Mouse (Mus musculus) c-Kit-positive CD71-negative TER-119-negative erythroid progenitor cells, embryonic 14.5 days (primary cell): ENCODE measurements around the gene Elmo1.

ENCODE experiments used
- DNase-seq: peaks from one replicate; pipeline ENCODE4 v3.0.0-alpha.2; 2013; ENCODE audit warnings: low read depth

The Elmo1 gene

DNA sequence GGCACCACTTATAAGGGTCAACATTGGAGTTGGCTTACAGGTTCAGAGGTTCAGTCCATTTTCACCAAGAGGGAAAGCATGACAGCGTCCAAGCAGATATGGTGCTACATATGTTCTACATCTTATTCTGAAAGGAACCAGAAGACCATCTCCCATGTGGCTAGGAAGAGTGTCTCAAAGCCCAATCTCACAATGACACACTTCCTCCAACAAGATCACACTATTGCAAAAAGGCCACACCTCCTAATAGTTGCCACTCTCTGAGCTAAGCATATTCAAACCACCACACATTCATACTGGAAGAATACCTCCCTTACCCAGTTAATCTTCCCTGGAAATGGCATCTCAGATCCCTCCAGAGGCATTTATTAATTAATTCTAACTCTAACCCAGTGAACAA lies 66.7 kb downstream of the Elmo1 start:
- DNase-seq: no peak

GRCm38 (mm10) chr13:20157529-20157928 lies 67.1 kb downstream of the Elmo1 start:
- DNase-seq: no peak

GRCm38 (mm10) chr13:20163339-20163954 lies 73.1 kb downstream of the Elmo1 start:
- no peak for DNase-seq

DNA sequence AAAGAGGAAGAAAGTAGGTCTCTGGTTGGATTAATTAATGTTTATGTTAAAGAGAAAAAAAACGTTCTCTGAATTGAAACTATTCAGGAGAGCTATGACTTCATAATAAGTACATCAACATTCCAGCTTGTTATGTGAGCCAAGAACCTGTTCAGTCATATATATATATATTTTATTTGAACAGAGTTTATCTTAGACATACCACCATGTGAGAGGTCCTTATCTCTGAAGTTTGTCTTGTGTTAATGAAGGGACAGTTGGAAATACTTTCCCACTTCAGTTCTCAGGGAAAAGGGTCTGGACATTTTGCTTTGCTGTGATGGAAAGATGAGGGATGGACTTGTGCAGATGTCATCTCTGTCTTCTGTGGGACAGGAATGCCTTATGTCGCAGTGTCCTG lies 74.4 kb downstream of the Elmo1 start:
- no peak for DNase-seq

- DNase-seq: no peak
These were observed 83.7 kb downstream of the Elmo1 start for GRCm38 (mm10) chr13:20173987-20174654.

DNA sequence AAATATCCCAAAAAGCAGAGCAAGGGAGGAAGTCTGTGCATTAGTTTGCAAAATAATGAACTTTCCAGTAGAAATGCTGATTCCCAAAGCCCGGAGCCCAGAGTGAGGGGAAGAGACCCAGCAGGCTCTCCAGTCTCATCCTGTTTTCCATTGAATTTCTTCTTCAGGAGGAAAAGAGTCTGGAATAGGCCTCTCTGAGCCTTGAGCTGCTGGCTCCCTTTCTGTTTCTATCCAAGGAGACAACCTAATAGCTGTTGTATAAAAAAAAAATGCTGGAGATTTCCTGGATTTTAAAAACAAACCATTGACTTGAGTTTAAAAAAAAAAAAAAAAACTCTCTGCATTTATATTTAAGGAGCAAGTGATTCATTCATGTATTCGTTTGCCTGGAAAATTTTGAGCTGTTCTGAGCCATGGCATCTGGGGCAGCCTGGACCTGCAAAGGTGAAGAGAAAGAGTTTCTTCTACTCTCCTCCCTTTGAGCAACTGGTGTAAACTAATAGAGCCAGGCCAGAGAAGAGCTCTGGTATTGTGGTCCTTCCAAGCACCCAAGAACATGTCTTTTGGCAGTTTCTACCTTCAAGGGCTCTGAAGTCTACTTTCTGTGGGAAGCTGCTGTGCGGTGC lies 84.4 kb downstream of the Elmo1 start:
- DNase-seq: no peak

GRCm38 (mm10) chr13:20180738-20181137 lies 90.3 kb downstream of the Elmo1 start:
- no peak for DNase-seq

DNA sequence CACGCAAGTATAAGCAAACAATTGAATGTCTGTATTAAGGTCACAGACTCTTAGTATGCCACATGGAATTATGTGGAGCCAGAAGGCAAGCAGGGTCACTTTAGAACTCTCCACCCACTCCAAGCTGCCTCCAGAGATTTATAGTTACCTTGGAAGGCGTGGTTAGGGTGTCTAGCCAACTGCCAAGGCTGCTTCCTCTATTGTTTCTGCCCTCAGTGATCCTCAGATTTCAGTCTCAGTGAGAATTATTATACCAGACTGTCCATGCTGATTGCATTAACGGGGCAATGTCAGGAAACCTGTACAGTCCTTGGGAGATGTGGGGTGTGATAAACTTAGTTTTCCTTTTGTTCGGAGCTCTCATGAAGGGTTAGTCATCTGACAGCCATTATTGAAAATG lies 90.9 kb downstream of the Elmo1 start:
- no peak for DNase-seq

- DNase-seq: no peak
These were observed 91.9 kb downstream of the Elmo1 start for GRCm38 (mm10) chr13:20182239-20182825.

GRCm38 (mm10) chr13:20183512-20184238 lies 93.3 kb downstream of the Elmo1 start:
- peak; percentile 42 for DNase-seq

DNA sequence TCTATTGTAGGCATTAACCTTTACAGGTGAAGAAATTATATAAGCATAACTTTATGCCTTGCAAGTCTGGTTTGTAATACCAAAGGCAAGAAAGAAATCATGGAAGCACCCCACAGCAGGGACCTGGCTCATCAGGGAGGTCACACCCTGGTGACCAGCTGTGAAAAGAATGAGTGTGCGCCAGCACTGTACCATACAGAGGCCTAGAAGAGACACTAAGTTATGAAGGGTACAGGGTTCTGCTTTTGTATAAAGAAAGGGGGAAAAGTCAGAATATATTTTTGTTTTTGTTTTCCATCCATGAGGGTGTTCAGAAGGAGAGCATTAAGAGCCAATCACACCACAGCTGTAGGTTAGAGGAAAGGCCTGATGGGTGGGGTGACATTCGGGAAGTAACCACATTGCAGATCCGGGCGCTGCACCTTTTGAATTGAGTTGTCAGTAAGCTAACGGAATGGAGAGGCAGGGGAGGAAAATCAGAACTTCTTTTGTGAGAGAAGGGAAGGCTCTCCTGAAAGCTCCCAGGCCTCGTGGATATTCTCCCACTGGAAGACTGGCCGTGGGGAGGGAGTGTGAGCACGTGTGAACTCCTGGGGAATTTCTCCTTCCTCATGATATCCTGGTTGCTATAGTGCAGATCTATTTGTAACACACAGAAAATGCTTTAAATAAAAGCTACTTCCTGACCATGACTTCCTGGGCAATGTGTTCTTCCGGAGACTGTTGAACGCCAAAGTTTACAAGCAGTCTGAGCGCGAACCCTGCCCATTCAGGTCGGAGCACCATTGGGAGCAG lies 94.0 kb downstream of the Elmo1 start:
- DNase-seq: peak; percentile 29

DNA sequence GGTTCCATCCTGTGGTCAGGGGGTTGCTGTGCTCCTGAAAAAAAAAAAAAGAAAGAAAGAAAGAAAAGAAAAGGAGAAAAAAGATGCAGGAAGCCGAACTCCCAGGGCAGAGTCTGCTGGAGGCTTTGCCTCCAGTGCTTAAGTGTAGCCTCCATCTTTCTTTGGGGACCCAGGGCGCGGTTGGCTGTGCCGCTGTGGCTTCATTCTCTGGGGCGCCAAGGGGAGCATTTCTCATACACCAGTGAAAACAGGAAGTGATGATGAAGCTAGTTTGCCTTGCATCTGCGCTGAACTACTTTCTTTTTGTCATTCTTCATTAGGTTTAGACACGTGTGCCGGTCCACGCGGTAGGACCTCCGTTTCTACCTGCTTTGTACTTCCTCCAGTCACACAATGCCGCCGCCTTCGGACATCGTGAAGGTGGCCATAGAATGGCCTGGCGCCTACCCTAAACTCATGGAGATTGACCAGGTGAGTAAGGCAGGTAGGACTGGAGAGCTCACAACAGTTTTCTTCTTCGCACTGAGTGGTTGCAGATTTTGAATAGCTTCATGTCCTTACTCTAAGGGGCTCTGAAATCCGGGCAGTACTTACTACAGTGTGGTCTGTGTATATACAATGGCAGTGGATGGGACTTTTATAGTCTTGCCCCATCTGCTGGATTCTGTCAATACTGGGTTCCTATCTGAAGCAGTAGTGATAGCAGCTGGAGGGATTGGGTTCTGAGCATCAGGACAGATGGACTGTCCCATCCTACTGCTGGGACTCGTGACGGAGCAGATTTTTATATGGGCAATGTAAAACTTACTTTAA lies 94.8 kb downstream of the Elmo1 start:
- DNase-seq: peak; percentile 67

GRCm38 (mm10) chr13:20185847-20186213 lies 95.4 kb downstream of the Elmo1 start:
- DNase-seq: no peak

GRCm38 (mm10) chr13:20187647-20188046 lies 97.3 kb downstream of the Elmo1 start:
- no peak for DNase-seq

- no peak for DNase-seq
These were observed 101.7 kb downstream of the Elmo1 start for GRCm38 (mm10) chr13:20192009-20192584.

DNA sequence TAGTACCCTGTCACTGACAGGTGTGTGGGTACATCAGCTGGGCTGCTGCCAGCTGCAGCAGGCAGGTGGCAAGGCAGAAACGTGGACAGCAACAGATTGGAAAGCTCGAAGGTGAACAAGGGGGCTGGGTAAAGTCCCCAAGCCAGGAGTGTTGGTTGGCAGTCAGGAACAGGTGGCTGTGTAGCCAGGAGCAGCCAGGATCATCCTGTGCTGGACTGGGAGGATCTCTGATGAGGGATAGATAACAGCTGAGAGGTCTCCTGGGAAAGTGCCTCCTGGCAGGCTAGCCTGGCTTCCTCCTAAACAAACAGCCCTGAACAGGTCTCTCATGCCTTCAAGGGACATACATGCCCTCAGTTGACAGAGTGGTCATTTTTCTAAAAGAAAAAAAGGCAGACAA lies 110.2 kb downstream of the Elmo1 start:
- DNase-seq: no peak

DNA sequence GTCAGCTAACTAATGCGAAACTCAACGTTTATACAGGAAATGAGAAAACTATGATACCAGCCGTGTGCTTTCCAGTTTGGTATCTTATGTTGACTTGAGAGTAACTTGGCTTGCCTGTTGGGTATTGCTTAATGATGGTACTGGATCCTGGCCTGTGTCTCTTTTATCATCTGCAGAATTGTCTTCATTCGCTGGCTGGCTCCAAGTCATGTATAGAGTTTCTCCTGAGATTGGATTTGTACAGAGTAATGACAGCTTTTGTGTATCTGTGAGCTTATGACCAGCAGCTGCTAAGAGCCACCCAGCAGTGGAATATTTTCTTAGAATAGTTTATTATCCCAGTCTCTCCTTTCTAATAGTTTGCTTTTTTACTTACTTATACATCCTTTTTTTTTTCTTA lies 112.2 kb downstream of the Elmo1 start:
- DNase-seq: no peak

DNA sequence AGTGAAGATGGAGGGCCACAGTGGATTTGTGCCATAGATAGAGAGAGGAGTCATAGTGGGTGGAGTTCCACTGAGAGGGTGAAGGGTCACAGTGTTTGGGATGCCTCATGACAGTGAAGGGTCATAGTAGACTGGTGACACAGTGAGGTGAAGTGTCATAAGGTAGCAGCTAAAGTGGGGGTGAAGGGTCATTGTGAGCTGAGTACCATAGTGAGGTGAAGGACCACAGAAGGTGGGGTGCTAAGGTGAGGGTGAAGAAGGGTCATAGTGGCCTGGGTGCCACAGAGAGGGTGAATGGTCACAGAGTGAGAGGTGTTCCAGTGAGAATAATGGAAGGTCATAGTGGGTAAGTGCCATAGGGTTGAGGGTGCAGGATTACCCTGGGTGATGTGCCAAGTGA lies 113.8 kb downstream of the Elmo1 start:
- no peak for DNase-seq

DNA sequence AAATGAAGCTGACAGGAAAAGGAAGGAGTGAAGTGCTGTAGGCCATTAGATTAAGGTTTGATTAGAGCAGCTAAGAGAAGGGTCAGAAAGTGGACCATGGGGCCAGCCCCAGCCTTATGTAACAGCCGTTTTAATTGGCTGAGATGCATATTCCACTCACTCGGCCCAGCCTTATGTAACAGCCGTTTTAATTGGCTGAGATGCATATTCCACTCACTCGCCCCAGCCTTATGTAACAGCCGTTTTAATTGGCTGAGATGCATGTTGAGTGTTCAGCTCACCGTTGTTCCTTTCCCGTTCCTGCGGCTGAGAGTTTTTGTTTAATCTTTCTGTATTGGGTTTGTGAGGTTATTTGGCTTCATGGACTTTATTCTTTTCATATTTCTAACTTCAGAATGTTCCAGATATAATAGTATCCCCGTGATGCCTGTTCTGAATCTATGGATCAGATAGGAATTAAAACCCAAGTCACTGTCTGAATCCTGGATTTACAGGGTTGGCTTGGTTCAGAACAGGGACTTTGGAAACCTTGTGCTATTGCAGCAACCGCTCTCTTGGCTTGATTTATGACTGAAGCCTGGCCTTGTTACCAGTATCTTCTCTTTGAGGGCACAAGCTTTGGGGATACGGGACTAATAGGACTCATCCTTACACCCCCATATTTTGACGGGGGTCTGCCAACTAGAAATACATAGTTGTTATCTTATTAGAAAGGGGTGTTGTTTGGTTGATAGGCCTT lies 114.8 kb downstream of the Elmo1 start:
- no peak for DNase-seq

DNA sequence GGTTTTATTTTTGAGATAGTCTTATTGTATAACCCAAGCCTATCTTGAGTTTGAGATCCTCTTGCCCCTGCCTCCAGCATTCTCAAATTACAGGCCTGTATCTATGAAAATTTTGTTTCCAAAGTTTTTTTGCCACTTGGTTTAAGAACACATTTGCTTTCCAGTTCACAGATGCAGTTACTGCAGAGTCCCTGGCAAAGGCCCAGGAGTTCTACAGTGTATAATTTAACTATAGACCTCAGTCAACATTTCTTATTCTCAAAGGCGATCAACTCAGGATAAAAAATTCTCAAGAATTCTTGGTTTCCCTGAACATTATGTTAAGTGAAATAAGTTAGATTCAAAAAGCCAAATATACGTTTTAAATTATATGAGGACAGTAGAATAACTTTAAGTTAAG lies 115.3 kb downstream of the Elmo1 start:
- no peak for DNase-seq
